Mouse (Mus musculus) embryonic facial prominence, embryonic 14.5 days (tissue): ENCODE measurements around the gene Zxdc. TPM values are rescaled to one million over a fixed set of nuclear protein-coding genes. Genes with fewer than 3 reads are reported as not detected.

ENCODE experiments used
- ATAC-seq: fragments of 200-750 bp; cut with Nextera tagmentation; 2 replicates; pipeline ENCODE4 v1.8.0; 2017; ENCODE audit warnings: low read depth, moderate number of reproducible peaks, moderate TSS enrichment
- DNase-seq: peaks from one replicate; pipeline ENCODE4 v3.0.0-alpha.2; 2015; ENCODE audit warnings: low spot score
- H3K27ac ChIP-seq: fragments of 300-500 bp; sonication (generic); replicated peaks from 2 replicates; pipeline ENCODE4 v1.5.1; 2014; ENCODE audit warnings: low read depth, mild to moderate bottlenecking, low read length, moderate library complexity
- H3K27me3 ChIP-seq: fragments of 300-500 bp; sonication (generic); replicated peaks from 2 replicates; pipeline ENCODE4 v1.6.1; 2014; ENCODE audit warnings: low read length; ENCODE audit not compliant: control insufficient read depth, insufficient read depth
- H3K36me3 ChIP-seq: fragments of 300-500 bp; sonication (generic); 2 replicates; pipeline ENCODE4 v1.6.1; 2014; ENCODE audit warnings: low read length, mixed read lengths; ENCODE audit not compliant: control insufficient read depth, insufficient read depth
- H3K4me1 ChIP-seq: fragments of 300-500 bp; sonication (generic); 2 replicates; pipeline ENCODE4 v1.6.1; 2014; ENCODE audit warnings: antibody characterized with exemption, low read length; ENCODE audit not compliant: control insufficient read depth, insufficient read depth
- H3K4me2 ChIP-seq: fragments of 300-500 bp; sonication (generic); 2 replicates; pipeline ENCODE4 v1.6.1; 2014; ENCODE audit warnings: low read depth, mild to moderate bottlenecking, low read length, moderate library complexity, mixed read lengths
- H3K4me3 ChIP-seq: fragments of 300-500 bp; sonication (generic); 2 replicates; pipeline ENCODE4 v1.5.1; 2014; ENCODE audit warnings: low read depth, mild to moderate bottlenecking, low read length
- H3K9ac ChIP-seq: fragments of 300-500 bp; sonication (generic); 2 replicates; pipeline ENCODE4 v1.6.1; 2014; ENCODE audit warnings: low read depth, mild to moderate bottlenecking, low read length, moderate library complexity, mixed read lengths
- H3K9me3 ChIP-seq: fragments of 300-500 bp; sonication (generic); 2 replicates; pipeline ENCODE4 v1.6.1; 2016; ENCODE audit warnings: low read length; ENCODE audit not compliant: control insufficient read depth
- WGBS: fragments of 180-500 bp; shearing (Covaris S2); extraction: QIAGEN DNeasy Blood & Tissue Kit; methylation state at CpG from one replicate; pipeline ENCODE4 v1.1.7; 2014; 5-methylcytosine and 5-hydroxymethylcytosine counted together
- polyA plus RNA-seq: library from polyadenylated mRNA; unstranded; fragments of >200 nt; fragmentation: Nextera tagmentation; extraction: Ambion mirVana; gene quantifications from 2 replicates; pipeline ENCODE4 v1.2.1, GENCODE M21; 2014

Zxdc gene
- polyA plus RNA-seq, 1 experiment from 2014 or later, result 12.9 TPM

- ATAC-seq (peak; percentile 82), DNase-seq (peak; percentile 94)
- Histone ChIP-seq H3K9me3 (no peaks in the 10 kb centered on the region), H3K27me3 (no peaks in the 10 kb centered on the region), H3K27ac (peak overlapping the region; percentile 84), H3K4me3 (no peak overlapping the region), H3K4me2 (no peak overlapping the region), H3K9ac (no peak overlapping the region), H3K4me1 (peaks cover 28% of the 10 kb centered on the region), H3K36me3 (no peaks in the 10 kb centered on the region)
- WGBS, result 15% methylated on average over 7 of the region's 7 CpGs
Observed at GRCm38 (mm10) chr6:90360024-90360781, 9.1 kb upstream of the Zxdc start.

DNA sequence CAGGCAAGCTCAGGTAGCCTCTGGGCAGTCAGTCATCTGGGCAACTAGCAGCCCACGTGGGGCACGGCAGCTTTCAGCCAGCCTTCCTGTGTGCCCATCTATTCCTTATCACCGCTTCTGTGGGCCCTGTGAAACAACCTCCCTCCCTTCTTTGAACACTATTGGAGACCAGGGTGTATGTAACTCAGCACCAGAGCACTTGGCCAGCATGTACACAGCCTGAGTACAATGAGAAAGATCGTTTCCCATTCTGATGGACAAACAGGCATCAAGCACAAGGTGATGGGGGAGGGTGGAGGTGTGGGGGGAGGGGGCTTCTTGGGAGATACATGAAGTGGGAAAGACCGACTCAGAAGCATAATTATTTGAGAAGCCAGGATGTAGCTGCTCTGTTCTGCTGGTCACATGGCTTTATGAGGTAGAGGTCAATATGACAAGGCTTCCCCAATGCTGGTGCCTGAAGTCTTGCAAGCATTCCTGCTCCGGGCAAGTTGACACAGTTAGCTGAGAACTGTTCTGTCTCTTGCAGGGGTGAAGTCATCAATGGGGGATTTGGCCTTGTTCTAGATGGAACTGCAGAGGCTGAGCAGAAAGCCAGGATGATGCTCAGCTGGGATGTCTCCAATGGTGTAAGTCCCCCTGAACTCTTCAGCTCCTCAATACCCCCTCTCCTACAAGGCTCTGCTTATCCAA lies 8.2 kb upstream of the Zxdc start:
- Histone ChIP-seq H3K9ac (no peak overlapping the region), H3K9me3 (no peaks in the 10 kb centered on the region), H3K27ac (peak overlapping the region; percentile 84), H3K4me3 (no peak overlapping the region), H3K27me3 (no peaks in the 10 kb centered on the region), H3K4me2 (no peak overlapping the region), H3K36me3 (no peaks in the 10 kb centered on the region), H3K4me1 (peaks cover 28% of the 10 kb centered on the region)
- 83% methylated on average over 6 of the region's 6 CpGs for WGBS
- no peak for ATAC-seq
- DNase-seq, result no peak

DNA sequence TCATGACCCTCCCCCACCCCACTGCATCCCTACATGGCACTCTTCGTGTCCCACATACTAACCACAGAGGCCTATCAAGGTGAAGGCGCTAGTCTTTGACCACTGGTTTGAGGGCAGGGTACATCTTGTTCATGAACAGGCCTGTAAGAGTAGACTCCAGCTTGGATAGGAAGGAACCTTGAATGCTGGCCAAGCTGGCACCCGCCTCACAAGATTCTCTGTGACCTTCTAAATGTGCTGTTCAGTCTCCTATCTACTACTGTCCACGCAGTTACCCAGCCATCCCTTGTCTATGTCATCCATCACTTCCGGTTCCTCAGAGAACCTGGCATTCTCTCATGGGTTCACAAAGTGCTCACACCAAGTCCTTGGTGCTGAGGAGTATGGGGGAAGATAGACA lies 6.0 kb upstream of the Zxdc start:
- DNase-seq (no peak), ATAC-seq (no peak)
- no peak overlapping the region for H3K4me3 ChIP-seq
- H3K27ac ChIP-seq, result no peak overlapping the region
- WGBS, result 82% methylated on average over 5 of the region's 5 CpGs
- H3K9ac ChIP-seq, result no peak overlapping the region
- H3K36me3 ChIP-seq, result no peaks in the 10 kb centered on the region
- no peaks in the 10 kb centered on the region for H3K9me3 ChIP-seq
- H3K27me3 ChIP-seq, result no peaks in the 10 kb centered on the region
- no peak overlapping the region for H3K4me2 ChIP-seq
- peaks cover 22% of the 10 kb centered on the region for H3K4me1 ChIP-seq

DNA sequence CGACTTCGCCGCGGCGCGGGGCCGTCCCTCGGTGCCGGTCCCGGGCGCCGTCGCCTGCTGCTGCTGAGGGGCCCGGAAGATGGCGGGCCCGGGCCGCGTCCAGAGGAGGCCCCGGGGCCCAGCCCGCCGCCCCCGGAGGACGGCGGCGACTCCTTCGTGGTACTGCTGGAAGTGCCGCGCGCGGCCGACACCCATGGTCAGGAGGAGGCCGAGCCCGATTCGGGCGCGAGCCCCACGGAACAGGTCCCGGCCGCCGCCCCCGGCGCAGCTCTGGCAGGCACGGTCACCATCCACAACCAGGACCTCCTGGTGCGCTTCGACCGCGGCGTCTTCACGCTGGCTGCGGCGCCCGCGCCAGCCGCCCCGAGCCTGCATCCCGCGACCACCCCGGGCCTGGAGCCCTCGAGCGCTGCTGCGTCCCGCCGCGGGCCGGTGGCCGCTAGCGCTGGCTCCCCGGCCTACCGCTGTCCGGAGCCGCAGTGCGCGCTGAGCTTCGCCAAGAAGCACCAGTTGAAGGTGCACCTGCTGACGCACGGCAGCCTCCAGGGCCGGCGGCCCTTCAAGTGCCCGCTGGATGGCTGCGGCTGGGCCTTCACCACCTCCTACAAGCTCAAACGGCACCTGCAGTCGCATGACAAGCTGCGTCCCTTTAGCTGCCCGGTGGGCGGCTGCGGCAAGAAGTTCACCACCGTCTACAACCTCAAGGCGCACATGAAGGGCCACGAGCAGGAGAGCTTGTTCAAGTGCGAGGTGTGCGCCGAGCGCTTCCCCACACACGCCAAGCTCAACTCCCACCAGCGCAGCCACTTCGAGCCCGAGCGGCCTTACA lies 647 bp downstream of the Zxdc start:
- Histone ChIP-seq H3K27me3 (no peaks in the 10 kb centered on the region), H3K4me2 (peak overlapping the region; percentile 99), H3K4me1 (peaks cover 19% of the 10 kb centered on the region), H3K36me3 (peaks cover 24% of the 10 kb centered on the region), H3K9ac (peak overlapping the region; percentile 79), H3K27ac (0 out of 2 replicates have a peak overlapping the region, but pooled peaks have one; percentile 29), H3K9me3 (no peaks in the 10 kb centered on the region), H3K4me3 (peak overlapping the region; percentile 90)
- under 1% methylated on average over 36 of the region's 98 CpGs for WGBS
- peak; percentile 29 for DNase-seq
- peak; percentile 77 for ATAC-seq

DNA sequence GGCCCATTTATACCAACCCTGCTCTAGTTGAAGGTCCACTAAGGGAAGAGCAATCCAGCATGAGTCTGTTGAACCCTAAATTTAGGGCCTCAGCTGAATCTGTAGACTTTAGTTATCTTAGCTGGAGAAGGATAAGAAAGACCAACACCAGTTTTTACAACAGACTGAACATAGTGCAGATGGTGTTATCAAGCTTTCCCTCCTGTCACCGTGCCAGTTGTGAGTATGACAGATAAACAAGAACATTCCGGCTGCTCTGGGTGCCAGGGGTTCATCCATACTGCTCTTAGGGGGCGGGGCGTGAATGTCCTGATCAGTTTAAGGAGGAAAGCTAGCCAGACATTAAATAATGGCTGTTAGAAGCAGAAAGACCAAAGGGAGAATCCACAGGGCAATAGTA lies 5.4 kb downstream of the Zxdc start:
- DNase-seq (no peak), ATAC-seq (no peak)
- 93% methylated on average over 4 of the region's 4 CpGs for WGBS
- Histone ChIP-seq H3K36me3 (peaks cover 68% of the 10 kb centered on the region), H3K4me3 (no peak overlapping the region), H3K27ac (no peak overlapping the region), H3K27me3 (no peaks in the 10 kb centered on the region), H3K9ac (no peak overlapping the region), H3K9me3 (no peaks in the 10 kb centered on the region), H3K4me1 (peaks cover 19% of the 10 kb centered on the region), H3K4me2 (no peak overlapping the region)

DNA sequence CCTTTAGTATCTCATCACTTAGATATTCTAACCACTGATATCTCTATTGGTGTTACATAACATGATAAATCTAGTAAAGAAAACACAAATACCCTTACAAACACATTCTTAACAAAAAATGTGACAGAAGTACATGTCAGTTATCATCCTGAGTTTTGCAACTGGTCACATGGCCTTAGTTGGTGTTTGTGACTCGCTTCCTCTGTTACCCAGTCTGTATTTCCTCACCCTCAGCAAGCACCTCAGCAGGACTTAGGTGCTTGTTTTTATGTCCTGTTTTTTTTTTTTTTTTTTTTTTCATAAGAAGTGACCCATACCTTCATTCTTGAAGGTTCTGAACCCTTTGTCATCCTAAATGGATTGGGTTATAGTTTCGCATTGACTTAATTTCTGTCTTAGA lies 8.4 kb downstream of the Zxdc start:
- H3K27me3 ChIP-seq, result no peaks in the 10 kb centered on the region
- H3K27ac ChIP-seq, result no peak overlapping the region
- 94% methylated on average over 2 of the region's 2 CpGs for whole genome bisulfite sequencing
- DNase-seq, result no peak
- no peaks in the 10 kb centered on the region for H3K4me1 ChIP-seq
- no peaks in the 10 kb centered on the region for H3K9me3 ChIP-seq
- H3K4me2 ChIP-seq, result no peak overlapping the region
- peaks cover 96% of the 10 kb centered on the region for H3K36me3 ChIP-seq
- ATAC-seq, result no peak
- no peak overlapping the region for H3K4me3 ChIP-seq
- no peak overlapping the region for H3K9ac ChIP-seq

GRCm38 (mm10) chr6:90381465-90381864 lies 12.2 kb downstream of the Zxdc start:
- no peak overlapping the region for H3K4me3 ChIP-seq
- H3K9ac ChIP-seq, result no peak overlapping the region
- ATAC-seq (no peak), DNase-seq (peak; percentile 9)
- no peak overlapping the region for H3K4me2 ChIP-seq
- no peak overlapping the region for H3K27ac ChIP-seq
- WGBS, result 77% methylated on average over 2 of the region's 2 CpGs
- no peaks in the 10 kb centered on the region for H3K4me1 ChIP-seq
- no peaks in the 10 kb centered on the region for H3K27me3 ChIP-seq
- H3K36me3 ChIP-seq, result peaks cover 91% of the 10 kb centered on the region
- H3K9me3 ChIP-seq, result no peaks in the 10 kb centered on the region

DNA sequence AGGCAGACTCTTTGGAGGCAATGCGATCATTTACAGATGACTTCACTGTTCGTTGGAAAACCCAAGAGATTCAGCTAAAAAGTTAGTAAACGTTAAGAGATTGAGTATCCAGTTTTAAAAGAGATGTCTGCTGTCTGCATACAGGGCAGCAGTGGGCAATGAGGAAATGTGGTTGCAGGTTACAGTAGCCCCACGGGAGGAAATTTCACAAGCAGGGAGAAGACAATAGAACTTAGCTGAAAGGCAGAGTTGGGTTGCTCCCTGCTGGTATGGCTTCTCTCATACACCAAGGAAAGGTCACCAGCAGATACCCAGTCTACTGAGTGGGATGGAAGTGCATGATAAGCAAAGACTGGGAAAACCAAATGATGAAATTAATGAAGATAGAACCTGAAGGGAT lies 21.3 kb downstream of the Zxdc start:
- Histone ChIP-seq H3K27ac (no peak overlapping the region), H3K4me2 (no peak overlapping the region), H3K4me3 (no peak overlapping the region), H3K9me3 (no peaks in the 10 kb centered on the region), H3K4me1 (no peaks in the 10 kb centered on the region), H3K9ac (no peak overlapping the region), H3K36me3 (peaks cover 52% of the 10 kb centered on the region; the same call in 1 of the 2 replicates), H3K27me3 (no peaks in the 10 kb centered on the region)
- DNase-seq, result no peak
- no peak for ATAC-seq
- WGBS, result 79% methylated on average over 4 of the region's 4 CpGs
